Mouse (Mus musculus): ENCODE data around the gene Uck2. TPM values are rescaled to one million over a fixed set of nuclear protein-coding genes. Genes with fewer than 3 reads are reported as not detected.
A peak's percentile ranks its signal among the peaks of the same experiment; 100 is the strongest.

The Uck2 gene
- polyA plus RNA-seq, 1 experiment, result 66.7 TPM

- peak overlapping the region; percentile 70 for H3K4me3 ChIP-seq
- no peaks in the 10 kb centered on the region for H3K27me3 ChIP-seq (ENCODE audit: control insufficient read depth, insufficient read depth, insufficient read length)
- H3ac ChIP-seq (ENCODE audit: control insufficient read depth, insufficient read length), result no peak overlapping the region
- no peaks in the 10 kb centered on the region for H3K36me3 ChIP-seq (ENCODE audit: control insufficient read depth, insufficient read depth)
- H3K79me2 ChIP-seq (ENCODE audit: control insufficient read depth, insufficient read depth), result peaks cover 59% of the 10 kb centered on the region
- TF ChIP-seq E2F4 (IDR thresholded peaks at IDR 0.05; ENCODE audit: insufficient read depth) (no peak), REST (IDR thresholded peaks at IDR 0.05; ENCODE audit: insufficient read depth, insufficient read length) (no peak), POLR2A (IDR thresholded peaks at IDR 0.05; ENCODE audit: insufficient read length, low read depth) (no peak), MYOD1 (IDR thresholded peaks at IDR 0.05; ENCODE audit: control insufficient read depth in 1 of 3, insufficient read length in 2 of 3, low read depth in 2 of 3) (no peak), SRF (IDR thresholded peaks at IDR 0.05; ENCODE audit: control insufficient read depth, insufficient read length, low read depth) (no peak), POLR2AphosphoS2 (IDR thresholded peaks at IDR 0.05; ENCODE audit: insufficient read length, low read depth) (no peak), MAX (IDR thresholded peaks at IDR 0.05; ENCODE audit: low read depth) (no peak), MYOG (IDR thresholded peaks at IDR 0.05; ENCODE audit: control insufficient read depth in 1 of 3, insufficient read depth in 1 of 3, insufficient read length in 2 of 3, low read depth in 2 of 3) (no peak), CEBPB (IDR thresholded peaks at IDR 0.05; ENCODE audit: insufficient read depth, poor library complexity, severe bottlenecking) (no peak), TCF12 (IDR thresholded peaks at IDR 0.05; ENCODE audit: insufficient read depth, poor library complexity, severe bottlenecking) (no peak), USF1 (IDR thresholded peaks at IDR 0.05; ENCODE audit: low read depth) (no peak)
- peak overlapping the region; percentile 84 for H3K4me2 ChIP-seq (ENCODE audit: low read depth)
Observed at GRCm38 (mm10) chr1:167282768-167283167, 2.4 kb downstream of the Uck2 start.

DNA sequence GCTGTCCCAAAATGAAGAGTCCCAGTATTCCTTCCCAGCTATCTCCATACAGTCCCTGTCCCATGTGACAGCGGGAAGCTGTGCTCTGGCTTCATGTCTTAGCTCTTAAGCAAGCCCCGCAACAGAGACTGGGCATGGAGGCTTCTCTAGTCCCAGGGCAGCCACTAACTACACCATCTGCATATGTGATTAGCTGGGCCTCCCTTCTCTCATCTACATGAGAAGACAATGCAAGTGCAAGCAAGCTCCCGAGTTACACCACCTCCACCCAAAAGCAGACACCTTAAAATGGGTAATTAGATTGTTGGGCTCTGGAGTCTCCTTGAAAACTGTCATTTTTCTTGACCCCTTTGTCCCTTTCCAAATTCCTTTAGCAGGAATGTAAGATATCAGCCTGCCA lies 3.0 kb downstream of the Uck2 start:
- H3K4me3 ChIP-seq, result no peak overlapping the region
- no peaks in the 10 kb centered on the region for H3K27me3 ChIP-seq (ENCODE audit: control insufficient read depth, insufficient read depth, insufficient read length)
- H3K79me2 ChIP-seq (ENCODE audit: control insufficient read depth, insufficient read depth), result peaks cover 66% of the 10 kb centered on the region
- H3K4me2 ChIP-seq (ENCODE audit: low read depth), result peak overlapping the region; percentile 84
- no peaks in the 10 kb centered on the region for H3K36me3 ChIP-seq (ENCODE audit: control insufficient read depth, insufficient read depth)
- no peak for TF ChIP-seq POLR2A (IDR thresholded peaks at IDR 0.05; ENCODE audit: insufficient read length, low read depth)
- no peak overlapping the region for H3ac ChIP-seq (ENCODE audit: control insufficient read depth, insufficient read length)

DNA sequence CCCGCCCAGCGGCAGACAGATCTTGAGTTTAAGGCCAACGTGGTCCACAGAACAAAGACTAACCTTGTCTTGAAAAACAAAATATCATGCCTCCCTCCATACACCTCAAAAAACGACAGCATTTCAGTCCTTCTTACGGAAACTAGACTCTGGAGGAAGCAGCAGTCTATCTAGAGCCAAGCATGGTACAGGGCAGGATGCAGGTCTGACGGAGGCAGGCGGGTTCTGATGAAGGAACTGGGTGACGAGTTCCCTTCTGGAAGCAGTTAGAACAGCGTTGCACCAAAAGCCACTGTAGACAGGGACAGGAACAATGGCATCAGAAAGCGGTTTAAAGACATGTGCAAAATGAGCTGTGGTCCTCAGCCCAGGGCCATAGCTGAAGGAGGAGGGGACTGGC lies 5.1 kb downstream of the Uck2 start:
- H3K36me3 ChIP-seq (ENCODE audit: control insufficient read depth, insufficient read depth), result no peaks in the 10 kb centered on the region
- TF ChIP-seq POLR2A (IDR thresholded peaks at IDR 0.05; ENCODE audit: insufficient read length, low read depth) (no peak), POLR2AphosphoS2 (IDR thresholded peaks at IDR 0.05; ENCODE audit: insufficient read length, low read depth) (no peak), SRF (IDR thresholded peaks at IDR 0.05; ENCODE audit: control insufficient read depth, insufficient read length, low read depth) (no peak), MYOD1 (IDR thresholded peaks at IDR 0.05; ENCODE audit: control insufficient read depth in 1 of 3, insufficient read length in 2 of 3, low read depth in 2 of 3) (no peak), TCF12 (IDR thresholded peaks at IDR 0.05; ENCODE audit: insufficient read depth, poor library complexity, severe bottlenecking) (no peak), E2F4 (IDR thresholded peaks at IDR 0.05; ENCODE audit: insufficient read depth) (no peak), REST (IDR thresholded peaks at IDR 0.05; ENCODE audit: insufficient read depth, insufficient read length) (no peak), USF1 (IDR thresholded peaks at IDR 0.05; ENCODE audit: low read depth) (no peak), MAX (IDR thresholded peaks at IDR 0.05; ENCODE audit: low read depth) (no peak), CEBPB (IDR thresholded peaks at IDR 0.05; ENCODE audit: insufficient read depth, poor library complexity, severe bottlenecking) (no peak), MYOG (IDR thresholded peaks at IDR 0.05; ENCODE audit: control insufficient read depth in 1 of 3, insufficient read depth in 1 of 3, insufficient read length in 2 of 3, low read depth in 2 of 3) (no peak), TCF3 (IDR thresholded peaks at IDR 0.05; ENCODE audit: insufficient read length, low read depth) (no peak)
- H3K4me3 ChIP-seq, result no peak overlapping the region
- H3K79me2 ChIP-seq (ENCODE audit: control insufficient read depth, insufficient read depth), result peaks cover 86% of the 10 kb centered on the region
- no peak overlapping the region for H3ac ChIP-seq (ENCODE audit: control insufficient read depth, insufficient read length)
- H3K27me3 ChIP-seq (ENCODE audit: control insufficient read depth, insufficient read depth, insufficient read length), result no peaks in the 10 kb centered on the region
- no peak overlapping the region for H3K4me2 ChIP-seq (ENCODE audit: low read depth)

DNA sequence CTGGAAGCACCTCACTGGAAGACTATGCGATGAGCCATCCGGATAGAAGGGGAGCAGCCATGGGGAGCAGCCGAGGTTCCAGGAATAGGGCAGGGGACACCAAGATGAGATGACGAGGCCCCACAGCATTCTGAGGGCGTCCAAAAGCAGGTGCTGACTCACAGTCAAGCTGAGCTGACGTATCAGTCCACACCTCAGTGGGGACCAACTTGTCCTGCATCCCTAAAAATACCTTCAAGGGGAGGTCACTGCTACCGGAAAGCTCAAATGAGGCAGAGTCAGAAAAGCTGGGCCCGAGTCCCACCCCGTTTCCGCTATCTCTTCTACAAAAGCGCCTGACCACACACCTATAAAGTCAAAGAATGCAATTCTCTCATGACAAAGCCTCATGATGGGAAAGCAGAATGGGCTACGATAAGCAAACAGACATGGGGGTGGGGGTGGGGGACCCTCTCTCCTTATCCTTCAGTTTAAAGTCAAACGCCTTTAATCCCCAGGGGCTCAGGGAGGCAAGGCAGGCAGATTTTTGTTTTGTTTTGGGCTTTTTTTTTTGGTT lies 5.9 kb downstream of the Uck2 start:
- no peak overlapping the region for H3K4me3 ChIP-seq
- no peaks in the 10 kb centered on the region for H3K27me3 ChIP-seq (ENCODE audit: control insufficient read depth, insufficient read depth, insufficient read length)
- H3ac ChIP-seq (ENCODE audit: control insufficient read depth, insufficient read length), result no peak overlapping the region
- H3K36me3 ChIP-seq (ENCODE audit: control insufficient read depth, insufficient read depth), result no peaks in the 10 kb centered on the region
- TF ChIP-seq MYOD1 (IDR thresholded peaks at IDR 0.05; ENCODE audit: control insufficient read depth in 1 of 3, insufficient read length in 2 of 3, low read depth in 2 of 3) (peak in 1 of 3 experiments; percentile 52), POLR2A (IDR thresholded peaks at IDR 0.05; ENCODE audit: insufficient read length, low read depth) (no peak)
- H3K4me2 ChIP-seq (ENCODE audit: low read depth), result no peak overlapping the region
- H3K79me2 ChIP-seq (ENCODE audit: control insufficient read depth, insufficient read depth), result peaks cover 94% of the 10 kb centered on the region

- H3K79me2 ChIP-seq (ENCODE audit: control insufficient read depth, insufficient read depth), result peaks cover 100% of the 10 kb centered on the region
- no peak overlapping the region for H3ac ChIP-seq (ENCODE audit: control insufficient read depth, insufficient read length)
- TF ChIP-seq MYOG (IDR thresholded peaks at IDR 0.05; ENCODE audit: control insufficient read depth in 1 of 3, insufficient read depth in 1 of 3, insufficient read length in 2 of 3, low read depth in 2 of 3) (no peak), POLR2A (IDR thresholded peaks at IDR 0.05; ENCODE audit: insufficient read length, low read depth) (no peak), TCF3 (IDR thresholded peaks at IDR 0.05; ENCODE audit: insufficient read length, low read depth) (no peak), CEBPB (IDR thresholded peaks at IDR 0.05; ENCODE audit: insufficient read depth, poor library complexity, severe bottlenecking) (no peak), POLR2AphosphoS2 (IDR thresholded peaks at IDR 0.05; ENCODE audit: insufficient read length, low read depth) (no peak)
- H3K36me3 ChIP-seq (ENCODE audit: control insufficient read depth, insufficient read depth), result no peaks in the 10 kb centered on the region
- no peak overlapping the region for H3K4me3 ChIP-seq
- no peaks in the 10 kb centered on the region for H3K27me3 ChIP-seq (ENCODE audit: control insufficient read depth, insufficient read depth, insufficient read length)
- H3K4me2 ChIP-seq (ENCODE audit: low read depth), result no peak overlapping the region
Observed at GRCm38 (mm10) chr1:167278395-167278794, 6.7 kb downstream of the Uck2 start.
